Mouse (Mus musculus) liver, adult 2 months (tissue): ENCODE data around the gene Nos1.

Experiments used
- CTCF ChIP-seq: fragments of 200-500 bp; IDR thresholded peaks from 2 replicates; pipeline ENCODE4 v1.5.1; 2011; ENCODE audit warnings: low read depth, low read length, control low read depth
- POLR2A ChIP-seq: fragments of 200-500 bp; IDR thresholded peaks from 2 replicates; pipeline ENCODE4 v1.6.1; 2011; ENCODE audit warnings: low read length, control low read depth; ENCODE audit not compliant: insufficient read depth; ENCODE audit errors: extremely low read depth

DNA sequence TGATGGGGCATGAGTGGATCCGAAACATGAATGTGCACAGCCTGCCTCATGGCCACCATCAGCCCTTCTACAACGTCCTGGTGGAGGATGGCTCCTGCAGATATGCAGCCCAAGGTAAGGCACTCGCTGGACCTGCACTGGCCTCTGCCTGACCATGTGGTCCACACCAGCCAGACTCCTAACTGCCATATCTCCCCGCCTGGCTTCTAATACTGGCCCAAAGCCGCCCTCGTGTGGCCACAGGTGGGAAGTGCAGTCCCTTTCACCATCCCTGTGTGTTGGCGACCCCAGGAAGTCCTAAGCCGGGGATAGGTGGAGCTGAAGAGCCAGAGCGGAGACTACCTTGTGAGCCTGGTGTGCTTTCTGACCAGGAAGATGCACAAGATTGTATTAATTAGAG lies 221.2 kb downstream of the Nos1 start:
- TF ChIP-seq POLR2A = no peak
- TF ChIP-seq CTCF = peak; percentile 94
